Mouse (Mus musculus): Measurements from ENCODE around the gene Mlst8. TPM values are rescaled to one million over a fixed set of nuclear protein-coding genes. Genes with fewer than 3 reads are reported as not detected.

Gene Mlst8
- polyA plus RNA-seq, 1 experiment: 16.5 TPM

GRCm38 (mm10) chr17:24451220-24451619, 27.7 kb downstream of the Mlst8 start:
- no peak for TF ChIP-seq CTCF (IDR thresholded peaks at IDR 0.05; ENCODE audit: control insufficient read depth, insufficient read depth, insufficient replicate concordance, low read depth, low read length)
- no peak for TF ChIP-seq POLR2A (IDR thresholded peaks at IDR 0.05; ENCODE audit: control insufficient read depth, low read depth, low read length)
- peaks cover 6% of the 10 kb centered on the region for H3K36me3 ChIP-seq (ENCODE audit: control insufficient read depth, insufficient read depth, low read length)
- peaks cover 3% of the 10 kb centered on the region; the same call in 1 of the 2 replicates for H3K4me1 ChIP-seq (ENCODE audit: control insufficient read depth, insufficient read depth, low read length)
- H3K27me3 ChIP-seq (ENCODE audit: control insufficient read depth, insufficient read depth, low read length): no peaks in the 10 kb centered on the region
- H3K27ac ChIP-seq (ENCODE audit: control insufficient read depth, insufficient read depth, low read depth, low read length): no peak overlapping the region
- no peak overlapping the region for H3K4me3 ChIP-seq (ENCODE audit: control insufficient read depth, low read depth, low read length)

- H3K4me3 ChIP-seq (ENCODE audit: control insufficient read depth, low read depth, low read length): no peak overlapping the region
- H3K4me1 ChIP-seq (ENCODE audit: control insufficient read depth, insufficient read depth, low read length): peaks cover 3% of the 10 kb centered on the region; the same call in 1 of the 2 replicates
- H3K27me3 ChIP-seq (ENCODE audit: control insufficient read depth, insufficient read depth, low read length): no peaks in the 10 kb centered on the region
- peaks cover 8% of the 10 kb centered on the region for H3K36me3 ChIP-seq (ENCODE audit: control insufficient read depth, insufficient read depth, low read length)
- TF ChIP-seq POLR2A (IDR thresholded peaks at IDR 0.05; ENCODE audit: control insufficient read depth, low read depth, low read length) (no peak), CTCF (IDR thresholded peaks at IDR 0.05; ENCODE audit: control insufficient read depth, insufficient read depth, insufficient replicate concordance, low read depth, low read length) (no peak)
- no peak overlapping the region for H3K27ac ChIP-seq (ENCODE audit: control insufficient read depth, insufficient read depth, low read depth, low read length)
Measured at GRCm38 (mm10) chr17:24449507-24449906, 29.4 kb downstream of the Mlst8 start.

GRCm38 (mm10) chr17:24446590-24446989, 32.3 kb downstream of the Mlst8 start:
- Histone ChIP-seq H3K4me3 (ENCODE audit: control insufficient read depth, low read depth, low read length) (no peak overlapping the region), H3K36me3 (ENCODE audit: control insufficient read depth, insufficient read depth, low read length) (peaks cover 8% of the 10 kb centered on the region), H3K27ac (ENCODE audit: control insufficient read depth, insufficient read depth, low read depth, low read length) (no peak overlapping the region), H3K27me3 (ENCODE audit: control insufficient read depth, insufficient read depth, low read length) (no peaks in the 10 kb centered on the region), H3K4me1 (ENCODE audit: control insufficient read depth, insufficient read depth, low read length) (no peaks in the 10 kb centered on the region)
- no peak for TF ChIP-seq CTCF (IDR thresholded peaks at IDR 0.05; ENCODE audit: control insufficient read depth, insufficient read depth, insufficient replicate concordance, low read depth, low read length)
- no peak for TF ChIP-seq POLR2A (IDR thresholded peaks at IDR 0.05; ENCODE audit: control insufficient read depth, low read depth, low read length)

GRCm38 (mm10) chr17:24443409-24443808, 35.5 kb downstream of the Mlst8 start:
- Histone ChIP-seq H3K27ac (ENCODE audit: control insufficient read depth, insufficient read depth, low read depth, low read length) (no peak overlapping the region), H3K4me1 (ENCODE audit: control insufficient read depth, insufficient read depth, low read length) (no peaks in the 10 kb centered on the region), H3K4me3 (ENCODE audit: control insufficient read depth, low read depth, low read length) (no peak overlapping the region), H3K36me3 (ENCODE audit: control insufficient read depth, insufficient read depth, low read length) (peaks cover 4% of the 10 kb centered on the region), H3K27me3 (ENCODE audit: control insufficient read depth, insufficient read depth, low read length) (no peaks in the 10 kb centered on the region)
- TF ChIP-seq CTCF (IDR thresholded peaks at IDR 0.05; ENCODE audit: control insufficient read depth, insufficient read depth, insufficient replicate concordance, low read depth, low read length) (no peak), POLR2A (IDR thresholded peaks at IDR 0.05; ENCODE audit: control insufficient read depth, low read depth, low read length) (no peak)

GRCm38 (mm10) chr17:24442632-24443155, 36.2 kb downstream of the Mlst8 start, which contains the start of gene Dnase1l2:
Gene Dnase1l2, minus strand, starts transcription at chr17:24443105.
- H3K4me1 ChIP-seq (ENCODE audit: control insufficient read depth, insufficient read depth, low read length): no peaks in the 10 kb centered on the region
- no peak within 1 kb of the TSS for H3K4me3 ChIP-seq (ENCODE audit: control insufficient read depth, low read depth, low read length)
- no peaks in the 10 kb centered on the region for H3K27me3 ChIP-seq (ENCODE audit: control insufficient read depth, insufficient read depth, low read length)
- no peak within 1 kb of the TSS for H3K27ac ChIP-seq (ENCODE audit: control insufficient read depth, insufficient read depth, low read depth, low read length)
- H3K36me3 ChIP-seq (ENCODE audit: control insufficient read depth, insufficient read depth, low read length): peaks cover 2% of the 10 kb centered on the region
- TF ChIP-seq CTCF (IDR thresholded peaks at IDR 0.05; ENCODE audit: control insufficient read depth, insufficient read depth, insufficient replicate concordance, low read depth, low read length) (no peak), POLR2A (IDR thresholded peaks at IDR 0.05; ENCODE audit: control insufficient read depth, low read depth, low read length) (no peak)

- Histone ChIP-seq H3K4me3 (ENCODE audit: control insufficient read depth, low read depth, low read length) (no peak overlapping the region), H3K27me3 (ENCODE audit: control insufficient read depth, insufficient read depth, low read length) (no peaks in the 10 kb centered on the region), H3K4me1 (ENCODE audit: control insufficient read depth, insufficient read depth, low read length) (no peaks in the 10 kb centered on the region), H3K36me3 (ENCODE audit: control insufficient read depth, insufficient read depth, low read length) (peaks cover 2% of the 10 kb centered on the region), H3K27ac (ENCODE audit: control insufficient read depth, insufficient read depth, low read depth, low read length) (no peak overlapping the region)
- TF ChIP-seq POLR2A (IDR thresholded peaks at IDR 0.05; ENCODE audit: control insufficient read depth, low read depth, low read length) (no peak), CTCF (IDR thresholded peaks at IDR 0.05; ENCODE audit: control insufficient read depth, insufficient read depth, insufficient replicate concordance, low read depth, low read length) (no peak)
Measured at GRCm38 (mm10) chr17:24442107-24442506, 36.8 kb downstream of the Mlst8 start.

GRCm38 (mm10) chr17:24441148-24441547, 37.7 kb downstream of the Mlst8 start:
- Histone ChIP-seq H3K4me1 (ENCODE audit: control insufficient read depth, insufficient read depth, low read length) (no peaks in the 10 kb centered on the region), H3K36me3 (ENCODE audit: control insufficient read depth, insufficient read depth, low read length) (peaks cover 2% of the 10 kb centered on the region), H3K4me3 (ENCODE audit: control insufficient read depth, low read depth, low read length) (no peak overlapping the region), H3K27ac (ENCODE audit: control insufficient read depth, insufficient read depth, low read depth, low read length) (no peak overlapping the region), H3K27me3 (ENCODE audit: control insufficient read depth, insufficient read depth, low read length) (no peaks in the 10 kb centered on the region)
- TF ChIP-seq CTCF (IDR thresholded peaks at IDR 0.05; ENCODE audit: control insufficient read depth, insufficient read depth, insufficient replicate concordance, low read depth, low read length) (peak; percentile 16; the same call in 1 of the 2 replicates), POLR2A (IDR thresholded peaks at IDR 0.05; ENCODE audit: control insufficient read depth, low read depth, low read length) (no peak)

All from testis, adult 2 months (tissue).